Mouse (Mus musculus) liver, adult 2 months (tissue): ENCODE data around the gene N4bp2l2.
"Not testable (repeated sequence)": the region's sequence is repeated elsewhere in the genome, so short reads cannot be mapped to it uniquely, and the experiment has no call there.

Experiments
- CTCF ChIP-seq: fragments of 200-500 bp; IDR thresholded peaks from 2 replicates; pipeline ENCODE4 v1.5.1; 2011; ENCODE audit warnings: low read depth, low read length, control low read depth
- POLR2A ChIP-seq: fragments of 200-500 bp; IDR thresholded peaks from 2 replicates; pipeline ENCODE4 v1.6.1; 2011; ENCODE audit warnings: low read length, control low read depth; ENCODE audit not compliant: insufficient read depth; ENCODE audit errors: extremely low read depth

DNA sequence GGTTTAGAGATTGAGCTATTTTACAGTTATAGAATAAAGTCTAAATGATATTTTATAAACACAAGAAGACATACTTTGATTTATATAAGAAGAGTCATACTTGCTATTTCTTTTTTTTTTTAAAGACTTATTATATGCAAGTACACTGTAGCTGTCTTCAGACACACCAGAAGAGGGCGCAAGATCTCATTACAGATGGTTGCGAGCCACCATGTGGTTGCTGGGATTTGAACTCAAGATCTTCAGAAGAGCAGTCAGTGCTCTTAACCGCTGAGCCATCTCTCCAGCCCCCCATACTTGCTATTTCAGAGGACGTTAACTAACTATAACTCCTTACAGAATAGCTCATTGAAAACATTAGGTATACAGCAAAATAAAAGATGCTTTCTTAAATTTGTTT, 22.6 kb downstream of the N4bp2l2 start:
- TF ChIP-seq CTCF, POLR2A: not testable (repeated sequence)
